In the genomic region with DNA sequence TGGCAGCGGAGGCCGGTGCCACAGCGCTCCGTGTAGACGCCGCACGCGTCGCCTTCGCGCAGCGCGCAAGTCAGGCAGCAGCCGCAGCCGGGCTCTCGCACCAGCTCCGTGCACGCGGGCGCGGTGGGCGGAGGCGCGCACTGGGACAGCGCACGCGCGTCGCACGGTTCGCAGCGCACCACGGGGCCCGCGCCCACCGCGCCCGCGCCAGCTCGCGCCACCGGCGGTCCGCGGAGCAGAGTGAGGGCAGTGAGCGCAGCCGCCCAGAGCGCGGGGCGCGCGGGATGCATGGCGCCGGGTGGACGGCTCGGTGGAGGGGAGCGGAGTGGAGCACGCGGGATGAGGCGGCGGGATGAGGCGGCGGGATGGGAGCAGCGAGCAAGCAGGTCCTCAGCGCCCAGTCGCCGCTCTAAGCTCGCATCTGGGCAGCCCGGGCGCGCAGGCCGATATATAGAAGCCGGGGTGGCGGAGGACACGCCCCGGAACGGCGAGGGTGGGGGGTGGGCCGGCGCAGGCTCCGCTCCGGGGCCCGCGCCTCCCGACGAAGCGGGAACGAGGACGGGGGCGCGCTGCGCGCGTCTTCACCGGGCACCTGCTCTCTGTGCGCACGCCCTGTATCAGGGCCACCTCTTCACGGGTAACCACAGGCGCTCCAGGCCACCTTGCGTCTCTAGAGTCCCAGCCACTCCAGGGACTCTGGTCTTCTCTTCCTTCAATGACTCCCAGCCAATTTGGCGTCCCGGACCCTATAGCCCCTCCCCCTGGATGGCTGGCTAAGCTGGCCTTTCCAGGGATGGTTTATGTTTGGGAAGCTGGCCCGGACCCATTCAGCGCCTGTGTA, we compare ENCODE assay signal across 8 mouse cellular contexts. TPM values are rescaled to one million over a fixed set of nuclear protein-coding genes. Genes with fewer than 3 reads are reported as not detected.
DNase-seq lines count a peak whose midpoint lies in the region; ATAC-seq and TF ChIP-seq lines count a peak whose summit lies in the region.

A gene (minus strand): TSS at position 423 of the 841 bp plus-strand sequence.

- intact Hi-C loops in heart, postnatal 14 days (cut with DNase I): loop anchor here (5.0 to 10.0 kb wide), 5 partner anchors 121 to 921 kb away; no protein-coding TSS in a partner anchor

- H3K36me3 ChIP-seq in forebrain, postnatal 0 days (ENCODE audit: insufficient read depth): peaks cover 8% of the 10 kb centered on the region; the same call in 1 of the 2 replicates
- no peaks in the 10 kb centered on the region for H3K36me3 ChIP-seq in lung, postnatal 0 days (ENCODE audit: insufficient read depth, low read length)

- TF ChIP-seq EP300 in lung, postnatal 0 days (IDR thresholded peaks at IDR 0.05): no peak

- peak within 1 kb of the TSS; percentile 90 for H3K27ac ChIP-seq in forebrain, postnatal 0 days (ENCODE audit: low read depth, low read length)
- H3K27ac ChIP-seq in lung, postnatal 0 days (ENCODE audit: low read length): no peak within 1 kb of the TSS

- peak; percentile 31 to 75 for DNase-seq in adrenal gland, adult (ENCODE audit: inconsistent age in 2 of 2, low spot score in 1 of 2)
- peak; percentile 73 for DNase-seq in brain, embryonic 18.5 days (ENCODE audit: low read depth, low spot score)
- DNase-seq in forebrain, postnatal 0 days: peak; percentile 95
- DNase-seq in heart, postnatal 14 days: peak; percentile 57 to 74
- DNase-seq in layer of hippocampus, postnatal 10 days (ENCODE audit: low spot score in 2 of 2): peak; percentile 73 to 85
- peak; percentile 30 for DNase-seq in lung, postnatal 0 days (ENCODE audit: low spot score)
- DNase-seq in right cerebral cortex, postnatal 36 days (ENCODE audit: low spot score in 2 of 2): peak; percentile 76 to 83
- DNase-seq in thymus, postnatal 36 days: no peak

- H3K4me2 ChIP-seq in forebrain, postnatal 0 days (ENCODE audit: low read depth): peak within 1 kb of the TSS; percentile 95
- peak within 1 kb of the TSS; percentile 76 for H3K4me2 ChIP-seq in lung, postnatal 0 days (replicated peaks; ENCODE audit: low read depth, low read length)

- TF ChIP-seq CTCF in forebrain, postnatal 0 days (IDR thresholded peaks at IDR 0.05; ENCODE audit: low read depth): peak; percentile 19; the same call in 1 of the 2 replicates
- no peak for TF ChIP-seq CTCF in lung, postnatal 0 days (IDR thresholded peaks at IDR 0.05)

- peak within 1 kb of the TSS; percentile 85 for H3K9ac ChIP-seq in forebrain, postnatal 0 days
- H3K9ac ChIP-seq in lung, postnatal 0 days (replicated peaks; ENCODE audit: low read depth): peak within 1 kb of the TSS; percentile 13; the same call in 1 of the 2 replicates

- under 1% methylated on average over 97 of the region's 104 CpGs for WGBS in forebrain, postnatal 0 days
- WGBS in lung, postnatal 0 days: 2% methylated on average over 62 of the region's 104 CpGs

- peaks cover 9% of the 10 kb centered on the region; the same call in 1 of the 2 replicates for H3K4me1 ChIP-seq in forebrain, postnatal 0 days (ENCODE audit: insufficient read depth)
- 0 out of 2 replicates have a peak, but pooled peaks cover 6% of the 10 kb centered on the region for H3K4me1 ChIP-seq in lung, postnatal 0 days (ENCODE audit: insufficient read depth, low read depth, low read length)

- ATAC-seq in forebrain, postnatal 0 days: peak; percentile 94
- peak; percentile 69 for ATAC-seq in lung, postnatal 0 days

- H3K4me3 ChIP-seq in forebrain, postnatal 0 days (ENCODE audit: low read depth, low read length): peak within 1 kb of the TSS; percentile 72
- peak within 1 kb of the TSS; percentile 53 for H3K4me3 ChIP-seq in lung, postnatal 0 days (ENCODE audit: low read depth, low read length)

- no peaks in the 10 kb centered on the region for H3K9me3 ChIP-seq in forebrain, postnatal 0 days (ENCODE audit: low read length)
- no peaks in the 10 kb centered on the region for H3K9me3 ChIP-seq in lung, postnatal 0 days (ENCODE audit: low read length)

- H3K27me3 ChIP-seq in forebrain, postnatal 0 days (ENCODE audit: insufficient read depth, low read length): peaks cover 8% of the 10 kb centered on the region
- H3K27me3 ChIP-seq in lung, postnatal 0 days (replicated peaks; ENCODE audit: insufficient read depth, low read length): peaks cover 15% of the 10 kb centered on the region

RNA-seq across cellular contexts. Expression of the gene that starts here (rescaled TPM):
- 56.6 and 61.9 TPM in 2 replicates for total RNA-seq in forebrain, postnatal 0 days (2014; rRNA removed)
- polyA plus RNA-seq in forebrain, postnatal 0 days (2015; fragmentation: Nextera tagmentation; extraction: Ambion mirVana): 29.9 and 32.6 TPM in 2 replicates
- 10 to 100 TPM; 34.1 to 43.8 TPM for total RNA-seq in heart, postnatal 14 days (2021)
- total RNA-seq in layer of hippocampus, postnatal 10 days (2021): 10 to 100 TPM; 22.4 to 28.8 TPM
- polyA plus RNA-seq in lung, postnatal 0 days (2015; fragmentation: Nextera tagmentation; extraction: Ambion mirVana): 23.7 and 45.9 TPM in 2 replicates

Comparison
In these comparisons a context has a peak if more than half of its experiments do, and no peak if none do; other contexts are left out.
1. DNase-seq: peak in adrenal gland, adult (2 of 2), brain, embryonic 18.5 days (single experiment), forebrain, postnatal 0 days (single experiment), heart, postnatal 14 days (2 of 2), layer of hippocampus, postnatal 10 days (2 of 2), lung, postnatal 0 days (single experiment) and right cerebral cortex, postnatal 36 days (2 of 2); none in thymus, postnatal 36 days (0 of 2).